Mouse (Mus musculus): ENCODE data around the gene Grip1. TPM values are rescaled to one million over a fixed set of nuclear protein-coding genes. Genes with fewer than 3 reads are reported as not detected.

The Grip1 gene
- polyA plus RNA-seq, 1 experiment from 2014 or later, result 4.7 TPM

- Histone ChIP-seq H3K4me3 (no peak overlapping the region), H3K4me2 (no peak overlapping the region), H3K9ac (no peak overlapping the region), H3K27ac (no peak overlapping the region), H3K9me3 (no peaks in the 10 kb centered on the region), H3K36me3 (0 out of 2 replicates have a peak, but pooled peaks cover 3% of the 10 kb centered on the region), H3K4me1 (no peaks in the 10 kb centered on the region), H3K27me3 (no peaks in the 10 kb centered on the region)
- WGBS, result 91% methylated on average over 11 of the region's 11 CpGs
- no peak for ATAC-seq (ENCODE audit: insufficient number of reproducible peaks, insufficient read depth, low FRiP score, low TSS enrichment, low read depth)
Measured at GRCm38 (mm10) chr10:119521686-119522085, 68.1 kb downstream of the Grip1 start.

- no peak for ATAC-seq (ENCODE audit: insufficient number of reproducible peaks, insufficient read depth, low FRiP score, low TSS enrichment, low read depth)
- WGBS, result 80% methylated on average over 3 of the region's 3 CpGs
- Histone ChIP-seq H3K4me1 (no peaks in the 10 kb centered on the region), H3K4me3 (no peak overlapping the region), H3K4me2 (no peak overlapping the region), H3K27me3 (no peaks in the 10 kb centered on the region), H3K36me3 (no peaks in the 10 kb centered on the region), H3K27ac (no peak overlapping the region), H3K9ac (no peak overlapping the region), H3K9me3 (no peaks in the 10 kb centered on the region)
Measured at GRCm38 (mm10) chr10:119525730-119526129, 72.1 kb downstream of the Grip1 start.

DNA sequence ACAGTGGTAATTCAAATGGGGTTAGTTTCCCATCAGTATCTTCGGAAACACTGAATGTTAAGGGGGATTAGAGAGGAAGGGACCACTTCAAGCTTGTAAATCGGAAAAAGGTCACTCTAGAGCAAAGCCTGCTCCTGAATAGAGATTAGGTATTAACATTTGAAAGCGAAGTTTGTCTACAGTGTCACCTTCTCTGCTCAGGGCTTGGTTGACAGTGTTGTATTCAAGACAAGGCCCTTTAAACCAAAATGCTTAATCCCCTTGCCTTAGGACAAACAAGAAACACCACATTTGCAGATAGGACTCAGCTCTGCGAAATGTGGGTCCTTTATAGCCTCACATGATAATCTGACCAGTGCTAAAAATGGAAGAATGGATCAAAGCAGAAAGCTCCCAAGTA lies 81.2 kb downstream of the Grip1 start:
- H3K9me3 ChIP-seq, result no peaks in the 10 kb centered on the region
- no peaks in the 10 kb centered on the region for H3K27me3 ChIP-seq
- H3K27ac ChIP-seq, result no peak overlapping the region
- H3K4me2 ChIP-seq, result no peak overlapping the region
- H3K4me3 ChIP-seq, result no peak overlapping the region
- no peaks in the 10 kb centered on the region for H3K36me3 ChIP-seq
- ATAC-seq (ENCODE audit: insufficient number of reproducible peaks, insufficient read depth, low FRiP score, low TSS enrichment, low read depth), result no peak
- no peak overlapping the region for H3K9ac ChIP-seq
- H3K4me1 ChIP-seq, result no peaks in the 10 kb centered on the region
- WGBS, result 62% methylated on average over 4 of the region's 4 CpGs

- H3K9me3 ChIP-seq, result no peaks in the 10 kb centered on the region
- ATAC-seq (ENCODE audit: insufficient number of reproducible peaks, insufficient read depth, low FRiP score, low TSS enrichment, low read depth), result no peak
- 90% methylated on average over 4 of the region's 4 CpGs for WGBS
Measured at GRCm38 (mm10) chr10:119541655-119542054, 88.0 kb downstream of the Grip1 start.

GRCm38 (mm10) chr10:119543771-119544170 lies 90.1 kb downstream of the Grip1 start:
- no peaks in the 10 kb centered on the region for H3K36me3 ChIP-seq
- H3K9ac ChIP-seq, result no peak overlapping the region
- H3K4me2 ChIP-seq, result no peak overlapping the region
- no peaks in the 10 kb centered on the region for H3K4me1 ChIP-seq
- ATAC-seq (ENCODE audit: insufficient number of reproducible peaks, insufficient read depth, low FRiP score, low TSS enrichment, low read depth), result no peak
- no peaks in the 10 kb centered on the region for H3K9me3 ChIP-seq
- no peak overlapping the region for H3K27ac ChIP-seq
- no peak overlapping the region for H3K4me3 ChIP-seq
- 75% methylated on average over 7 of the region's 7 CpGs for WGBS
- no peaks in the 10 kb centered on the region for H3K27me3 ChIP-seq

More at GRCm38 (mm10) chr10:119541655-119542054, 88.0 kb downstream of the Grip1 start:
- Histone ChIP-seq H3K27ac (no peak overlapping the region), H3K4me2 (no peak overlapping the region), H3K4me3 (no peak overlapping the region), H3K36me3 (no peaks in the 10 kb centered on the region), H3K4me1 (no peaks in the 10 kb centered on the region), H3K9ac (no peak overlapping the region), H3K27me3 (no peaks in the 10 kb centered on the region)

- no peak for ATAC-seq (ENCODE audit: insufficient number of reproducible peaks, insufficient read depth, low FRiP score, low TSS enrichment, low read depth)
- no peak overlapping the region for H3K4me3 ChIP-seq
- no peak overlapping the region for H3K9ac ChIP-seq
- 73% methylated on average over 9 of the region's 9 CpGs for WGBS
- no peaks in the 10 kb centered on the region for H3K9me3 ChIP-seq
- H3K4me1 ChIP-seq, result no peaks in the 10 kb centered on the region
- no peak overlapping the region for H3K27ac ChIP-seq
- no peaks in the 10 kb centered on the region for H3K36me3 ChIP-seq
- H3K4me2 ChIP-seq, result no peak overlapping the region
- H3K27me3 ChIP-seq, result no peaks in the 10 kb centered on the region
Measured at GRCm38 (mm10) chr10:119544743-119545142, 91.1 kb downstream of the Grip1 start.

DNA sequence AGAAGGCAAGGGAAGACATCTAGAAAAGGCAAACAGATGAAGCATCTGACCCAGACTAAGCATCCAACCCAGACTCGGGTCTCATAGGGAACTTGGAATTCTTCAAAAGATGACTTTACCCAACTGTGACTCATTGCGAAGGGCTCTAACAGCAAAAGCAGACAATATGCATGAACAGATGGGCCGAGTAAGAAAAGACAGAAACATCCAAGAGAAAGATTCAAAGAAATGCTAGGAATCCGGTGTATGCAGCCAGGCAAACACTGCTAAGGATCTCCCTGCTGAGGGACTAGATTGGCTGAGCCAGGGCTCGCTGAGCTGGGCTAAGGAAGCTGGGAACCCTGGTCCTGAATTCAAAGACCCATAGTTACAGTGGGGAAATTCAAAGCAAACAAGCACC lies 94.2 kb downstream of the Grip1 start:
- no peaks in the 10 kb centered on the region for H3K27me3 ChIP-seq
- no peak overlapping the region for H3K27ac ChIP-seq
- no peak for ATAC-seq (ENCODE audit: insufficient number of reproducible peaks, insufficient read depth, low FRiP score, low TSS enrichment, low read depth)
- H3K36me3 ChIP-seq, result no peaks in the 10 kb centered on the region
- no peak overlapping the region for H3K9ac ChIP-seq
- H3K9me3 ChIP-seq, result no peaks in the 10 kb centered on the region
- no peak overlapping the region for H3K4me2 ChIP-seq
- no peak overlapping the region for H3K4me3 ChIP-seq
- no peaks in the 10 kb centered on the region for H3K4me1 ChIP-seq
- 73% methylated on average over 5 of the region's 5 CpGs for WGBS

- no peak overlapping the region for H3K4me2 ChIP-seq
- no peak for ATAC-seq (ENCODE audit: insufficient number of reproducible peaks, insufficient read depth, low FRiP score, low TSS enrichment, low read depth)
- no peak overlapping the region for H3K9ac ChIP-seq
- H3K27ac ChIP-seq, result no peak overlapping the region
- no peaks in the 10 kb centered on the region for H3K9me3 ChIP-seq
- 93% methylated on average over 10 of the region's 10 CpGs for WGBS
- no peaks in the 10 kb centered on the region for H3K27me3 ChIP-seq
- H3K36me3 ChIP-seq, result no peaks in the 10 kb centered on the region
- H3K4me1 ChIP-seq, result no peaks in the 10 kb centered on the region
- no peak overlapping the region for H3K4me3 ChIP-seq
Measured at GRCm38 (mm10) chr10:119548774-119549173, 95.1 kb downstream of the Grip1 start.

- Histone ChIP-seq H3K36me3 (no peaks in the 10 kb centered on the region), H3K27ac (no peak overlapping the region), H3K4me2 (no peak overlapping the region), H3K9me3 (no peaks in the 10 kb centered on the region), H3K27me3 (no peaks in the 10 kb centered on the region), H3K9ac (no peak overlapping the region), H3K4me3 (no peak overlapping the region), H3K4me1 (no peaks in the 10 kb centered on the region)
- WGBS, result 85% methylated on average over 6 of the region's 6 CpGs
- ATAC-seq (ENCODE audit: insufficient number of reproducible peaks, insufficient read depth, low FRiP score, low TSS enrichment, low read depth), result no peak
Measured at GRCm38 (mm10) chr10:119550630-119551029, 97.0 kb downstream of the Grip1 start.

GRCm38 (mm10) chr10:119556346-119556745 lies 102.7 kb downstream of the Grip1 start:
- WGBS, result 70% methylated on average over 7 of the region's 7 CpGs
- Histone ChIP-seq H3K9ac (no peak overlapping the region), H3K27me3 (no peaks in the 10 kb centered on the region), H3K27ac (no peak overlapping the region), H3K4me2 (no peak overlapping the region), H3K9me3 (no peaks in the 10 kb centered on the region), H3K36me3 (no peaks in the 10 kb centered on the region), H3K4me3 (no peak overlapping the region), H3K4me1 (no peaks in the 10 kb centered on the region)
- ATAC-seq (ENCODE audit: insufficient number of reproducible peaks, insufficient read depth, low FRiP score, low TSS enrichment, low read depth), result no peak

GRCm38 (mm10) chr10:119558432-119558831 lies 104.8 kb downstream of the Grip1 start:
- no peak overlapping the region for H3K9ac ChIP-seq
- H3K9me3 ChIP-seq, result no peaks in the 10 kb centered on the region
- ATAC-seq (ENCODE audit: insufficient number of reproducible peaks, insufficient read depth, low FRiP score, low TSS enrichment, low read depth), result no peak
- H3K27me3 ChIP-seq, result no peaks in the 10 kb centered on the region
- H3K36me3 ChIP-seq, result no peaks in the 10 kb centered on the region
- H3K27ac ChIP-seq, result no peak overlapping the region
- H3K4me2 ChIP-seq, result no peak overlapping the region
- WGBS, result 96% methylated on average over 7 of the region's 7 CpGs
- H3K4me3 ChIP-seq, result no peak overlapping the region
- H3K4me1 ChIP-seq, result no peaks in the 10 kb centered on the region

GRCm38 (mm10) chr10:119564862-119565261 lies 111.2 kb downstream of the Grip1 start:
- 95% methylated on average over 7 of the region's 7 CpGs for WGBS

DNA sequence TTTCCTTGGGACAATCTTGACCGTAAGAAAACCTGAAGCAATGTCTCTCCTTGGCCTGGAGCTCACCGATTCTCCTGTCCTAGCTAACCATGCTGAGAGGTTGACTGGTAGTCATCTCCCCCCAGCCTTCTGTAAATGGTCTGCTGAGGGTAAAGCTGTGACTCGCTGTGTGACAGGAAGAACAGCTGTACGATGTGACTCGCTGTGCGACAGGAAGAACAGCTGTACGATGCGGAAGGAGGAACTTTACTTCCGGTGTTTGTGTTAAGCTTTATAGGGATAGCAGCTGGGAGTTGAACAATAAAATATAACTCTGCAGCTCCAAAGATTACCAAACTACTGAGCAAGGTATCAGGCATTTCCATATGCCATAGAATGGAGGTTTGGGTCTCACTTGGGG lies 119.5 kb downstream of the Grip1 start:
- 93% methylated on average over 9 of the region's 9 CpGs for WGBS
- H3K4me3 ChIP-seq, result no peak overlapping the region
- no peak overlapping the region for H3K27ac ChIP-seq
- no peaks in the 10 kb centered on the region for H3K9me3 ChIP-seq
- H3K4me2 ChIP-seq, result no peak overlapping the region
- H3K36me3 ChIP-seq, result no peaks in the 10 kb centered on the region
- ATAC-seq (ENCODE audit: insufficient number of reproducible peaks, insufficient read depth, low FRiP score, low TSS enrichment, low read depth), result no peak
- no peak overlapping the region for H3K9ac ChIP-seq
- no peaks in the 10 kb centered on the region for H3K4me1 ChIP-seq
- no peaks in the 10 kb centered on the region for H3K27me3 ChIP-seq

More at GRCm38 (mm10) chr10:119564862-119565261, 111.2 kb downstream of the Grip1 start:
- no peak overlapping the region for H3K4me2 ChIP-seq
- no peak overlapping the region for H3K4me3 ChIP-seq
- no peaks in the 10 kb centered on the region for H3K36me3 ChIP-seq
- H3K27me3 ChIP-seq, result no peaks in the 10 kb centered on the region
- no peak for ATAC-seq (ENCODE audit: insufficient number of reproducible peaks, insufficient read depth, low FRiP score, low TSS enrichment, low read depth)
- H3K9me3 ChIP-seq, result no peaks in the 10 kb centered on the region
- H3K4me1 ChIP-seq, result no peaks in the 10 kb centered on the region
- no peak overlapping the region for H3K9ac ChIP-seq
- H3K27ac ChIP-seq, result no peak overlapping the region
